Mouse (Mus musculus): ENCODE data around the gene Prl7b1. TPM values are rescaled to one million over a fixed set of nuclear protein-coding genes. Genes with fewer than 3 reads are reported as not detected.

Gene Prl7b1
- not detected in 2 replicates for polyA plus RNA-seq (2012)

DNA sequence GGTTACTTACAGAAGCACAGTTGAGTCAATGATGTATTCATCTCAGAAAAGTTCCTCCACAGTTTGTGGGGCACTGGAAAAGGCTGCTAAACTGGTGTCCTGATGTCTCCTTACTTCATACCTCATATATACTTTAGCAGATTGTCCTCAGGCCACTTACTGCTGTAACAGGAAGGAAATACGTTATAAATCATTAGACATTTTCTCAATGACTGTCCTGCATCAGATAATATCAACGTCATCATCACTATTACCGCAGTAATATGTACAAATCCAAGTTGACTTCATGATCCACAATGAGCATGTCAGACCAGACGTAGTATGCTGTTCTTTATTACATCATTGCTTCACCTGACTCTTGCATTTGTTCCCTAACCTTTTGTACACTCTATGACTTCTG, at the start of gene Prl7b1:
Prl7b1 (minus strand) TSS at position 101 of the 400 bp plus-strand sequence.
- no peak for TF ChIP-seq GATA1 (IDR thresholded peaks at IDR 0.05; ENCODE audit: low read length)

DNA sequence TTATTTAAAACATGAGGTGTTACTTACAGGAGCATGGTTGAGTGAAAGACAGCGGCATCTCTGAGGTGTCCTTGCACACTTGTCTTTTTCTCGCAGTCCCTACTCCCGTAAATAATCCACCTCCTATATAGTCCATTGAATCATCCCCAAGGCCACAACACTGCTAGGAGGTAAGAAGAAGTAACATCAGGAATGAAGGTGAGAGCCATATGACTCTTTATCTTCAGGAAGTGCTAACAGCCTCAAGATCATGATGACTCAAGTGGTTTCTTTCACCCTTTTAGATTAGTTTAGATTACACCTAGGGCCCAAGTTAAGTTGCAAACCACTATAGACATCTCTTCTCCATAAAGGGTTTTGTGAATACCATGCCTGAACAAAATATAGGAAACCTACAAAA, 32.0 kb upstream of the Prl7b1 start, which contains the start of gene Prl7a1:
Prl7a1 (minus strand) TSS at position 101 of the 400 bp plus-strand sequence.
- TF ChIP-seq GATA1 (IDR thresholded peaks at IDR 0.05; ENCODE audit: low read length) = no peak

DNA sequence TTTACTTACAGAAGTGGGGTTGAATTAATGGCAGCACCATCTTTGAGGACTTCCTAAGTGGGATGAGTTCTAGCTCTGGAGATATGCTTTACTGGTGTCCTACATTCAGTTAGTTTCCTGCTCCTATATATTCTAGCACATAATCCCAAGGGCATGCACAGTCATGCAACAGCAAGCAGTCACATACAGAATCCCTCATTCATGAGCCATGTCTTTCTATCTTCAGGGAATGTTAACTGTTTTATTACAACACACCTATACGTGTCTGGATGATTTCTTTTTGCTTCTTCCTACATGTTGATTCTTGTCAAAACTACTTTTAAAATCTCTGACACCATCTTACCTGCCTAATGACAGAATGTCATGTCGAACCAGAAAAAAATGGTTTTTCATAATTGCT, 28.3 kb downstream of the Prl7b1 start, which contains the start of gene Prl8a1:
Prl8a1 (minus strand) TSS at position 101 of the 400 bp plus-strand sequence.
- TF ChIP-seq GATA1 (IDR thresholded peaks at IDR 0.05; ENCODE audit: low read length) = no peak

DNA sequence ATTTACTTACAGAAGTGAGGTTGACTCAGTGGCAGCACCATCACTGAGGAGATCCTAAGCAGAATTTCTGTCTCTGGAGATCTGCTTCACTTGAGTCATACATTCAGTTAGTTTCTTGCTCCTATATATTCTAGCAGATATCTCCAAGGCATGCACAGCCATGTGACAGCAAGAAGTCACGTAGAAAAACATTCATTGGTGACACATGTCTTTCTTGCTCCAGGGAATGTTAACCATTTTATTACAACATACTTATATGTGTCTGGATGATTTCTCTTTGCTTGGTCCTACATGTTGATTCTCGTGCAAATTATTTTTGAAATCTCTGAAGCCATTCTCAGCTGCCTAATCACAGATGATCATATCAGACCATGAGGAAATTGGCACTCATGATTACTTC, 45.9 kb downstream of the Prl7b1 start, which contains the start of gene Prl8a9:
Prl8a9 (minus strand) TSS at position 101 of the 400 bp plus-strand sequence.
- no peak for TF ChIP-seq GATA1 (IDR thresholded peaks at IDR 0.05; ENCODE audit: low read length)

DNA sequence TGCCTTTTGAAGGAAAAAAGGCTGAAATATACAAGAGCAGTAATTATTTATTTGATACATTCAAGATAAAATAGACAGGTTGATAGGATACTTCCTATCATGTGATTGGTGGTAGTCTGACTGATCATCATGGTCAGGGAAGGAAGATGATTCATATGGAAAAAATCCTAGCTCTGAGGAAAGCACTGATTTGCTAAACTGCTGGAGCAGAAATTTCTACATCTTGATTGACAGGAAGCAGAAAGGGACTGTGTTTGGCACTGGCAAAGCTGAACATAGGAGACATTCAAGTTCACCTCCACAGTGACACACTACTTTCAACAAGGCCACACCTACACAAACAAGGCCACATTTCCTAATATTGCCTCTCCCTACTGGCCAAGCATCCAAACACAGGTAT, 57.0 kb downstream of the Prl7b1 start:
- no peak for TF ChIP-seq GATA1 (IDR thresholded peaks at IDR 0.05; ENCODE audit: low read length)

Other genes with a start within 250 kb of the Prl7b1 start
- not detected in 2 replicates for gene Prl2b1, start 219.7 kb downstream of the Prl7b1 start, polyA plus RNA-seq (2012)
- gene Prl8a6, start 171.9 kb downstream of the Prl7b1 start, polyA plus RNA-seq (2012) = not detected in 2 replicates
- not detected in 2 replicates for gene Prl8a8, start 97.4 kb downstream of the Prl7b1 start, polyA plus RNA-seq (2012)
- gene Prl8a9, start 46.0 kb downstream of the Prl7b1 start, polyA plus RNA-seq (2012) = not detected in 2 replicates
- not detected in 2 replicates for gene Prl8a1, start 28.4 kb downstream of the Prl7b1 start, polyA plus RNA-seq (2012)
- gene Prl7a1, start 31.9 kb upstream of the Prl7b1 start, polyA plus RNA-seq (2012) = not detected in 2 replicates
- not detected in 2 replicates for gene Prl7a2, start 57.5 kb upstream of the Prl7b1 start, polyA plus RNA-seq (2012)
- not detected in 2 replicates for gene Prl7d1, start 106.2 kb upstream of the Prl7b1 start, polyA plus RNA-seq (2012)
- not detected in 2 replicates for gene Prl7c1, start 170.2 kb upstream of the Prl7b1 start, polyA plus RNA-seq (2012)
- not detected in 2 replicates for gene Prl2a1, start 191.1 kb upstream of the Prl7b1 start, polyA plus RNA-seq (2012)
- not detected in 2 replicates for gene Prl2c1, start 238.8 kb upstream of the Prl7b1 start, polyA plus RNA-seq (2012)

Data from G1E-ER4 (cell line).